Mouse (Mus musculus): ENCODE measurements around the gene Hspa8. TPM values are rescaled to one million over a fixed set of nuclear protein-coding genes. Genes with fewer than 3 reads are reported as not detected.

Gene Hspa8
- polyA plus RNA-seq, 1 experiment from 2014 or later = 1,787 TPM

Other genes starting within 250 kb of the Hspa8 start
- gene Gm21915, start 130.4 kb upstream of the Hspa8 start, polyA plus RNA-seq (2015; fragmentation: Nextera tagmentation; extraction: Ambion mirVana) = not detected in 2 replicates
- 8.4 and 9.4 TPM in 2 replicates for gene Clmp, start 115.0 kb upstream of the Hspa8 start, polyA plus RNA-seq (2015; fragmentation: Nextera tagmentation; extraction: Ambion mirVana)
- gene Bsx, start 73.1 kb downstream of the Hspa8 start, polyA plus RNA-seq (2015; fragmentation: Nextera tagmentation; extraction: Ambion mirVana) = not detected in 2 replicates
- not detected in 2 replicates for gene Jhy, start 163.1 kb downstream of the Hspa8 start, polyA plus RNA-seq (2015; fragmentation: Nextera tagmentation; extraction: Ambion mirVana)
- gene Crtam, start 203.6 kb downstream of the Hspa8 start, polyA plus RNA-seq (2015; fragmentation: Nextera tagmentation; extraction: Ambion mirVana) = not detected in 2 replicates